Mouse (Mus musculus) kidney, embryonic 16.5 days (tissue): ENCODE results near the gene Rfx7. TPM values are rescaled to one million over a fixed set of nuclear protein-coding genes. Genes with fewer than 3 reads are reported as not detected.
A peak's percentile ranks its signal among the peaks of the same experiment; 100 is the strongest.

Experiments
- ATAC-seq: fragments of 200-750 bp; cut with Nextera tagmentation; 2 replicates; pipeline ENCODE4 v1.8.0; 2017; ENCODE audit warnings: moderate TSS enrichment; ENCODE audit not compliant: low FRiP score, low TSS enrichment
- H3K27ac ChIP-seq: fragments of 300-500 bp; sonication (generic); 2 replicates; pipeline ENCODE4 v1.5.1; 2014; ENCODE audit warnings: low read length
- H3K27me3 ChIP-seq: fragments of 300-500 bp; sonication (generic); 2 replicates; pipeline ENCODE4 v1.6.1; 2014; ENCODE audit warnings: low read length, control low read depth, mixed read lengths; ENCODE audit not compliant: insufficient read depth
- H3K36me3 ChIP-seq: fragments of 300-500 bp; sonication (generic); 2 replicates; pipeline ENCODE4 v1.6.1; 2014; ENCODE audit warnings: low read length, control low read depth, mixed read lengths; ENCODE audit not compliant: insufficient read depth
- H3K4me1 ChIP-seq: fragments of 300-500 bp; sonication (generic); 2 replicates; pipeline ENCODE4 v1.6.1; 2014; ENCODE audit warnings: low read length, control low read depth, mixed read lengths; ENCODE audit not compliant: insufficient read depth
- H3K4me2 ChIP-seq: fragments of 300-500 bp; sonication (generic); replicated peaks from 2 replicates; pipeline ENCODE4 v1.6.1; 2014; ENCODE audit warnings: low read depth, low read length
- H3K4me3 ChIP-seq: fragments of 300-500 bp; sonication (generic); 2 replicates; pipeline ENCODE4 v1.5.1; 2014; ENCODE audit warnings: mild to moderate bottlenecking, low read length
- H3K9ac ChIP-seq: fragments of 300-500 bp; sonication (generic); replicated peaks from 2 replicates; pipeline ENCODE4 v1.6.1; 2014; ENCODE audit warnings: low read length
- H3K9me3 ChIP-seq: fragments of 300-500 bp; sonication (generic); 2 replicates; pipeline ENCODE4 v1.6.1; 2016; ENCODE audit warnings: low read length, control low read depth
- WGBS: fragments of 180-500 bp; shearing (Covaris S2); extraction: QIAGEN DNeasy Blood & Tissue Kit; methylation state at CpG from one replicate; pipeline ENCODE4 v1.1.7; 2014; 5-methylcytosine and 5-hydroxymethylcytosine counted together
- polyA plus RNA-seq: library from polyadenylated mRNA; unstranded; fragments of >200 nt; fragmentation: Nextera tagmentation; extraction: Ambion mirVana; gene quantifications from 2 replicates; pipeline ENCODE4 v1.2.1, GENCODE M21; 2015

Gene Rfx7
- polyA plus RNA-seq, 1 experiment from 2014 or later, result 9.8 TPM

GRCm38 (mm10) chr9:72534985-72535384, 2.9 kb downstream of the Rfx7 start:
- H3K27ac ChIP-seq, result no peak overlapping the region
- peaks cover 12% of the 10 kb centered on the region for H3K4me1 ChIP-seq
- H3K36me3 ChIP-seq, result no peaks in the 10 kb centered on the region
- H3K4me3 ChIP-seq, result no peak overlapping the region
- WGBS, result 76% methylated on average over 2 of the region's 2 CpGs
- H3K9ac ChIP-seq, result no peak overlapping the region
- H3K9me3 ChIP-seq, result no peaks in the 10 kb centered on the region
- ATAC-seq, result no peak
- no peaks in the 10 kb centered on the region for H3K27me3 ChIP-seq
- H3K4me2 ChIP-seq, result no peak overlapping the region

DNA sequence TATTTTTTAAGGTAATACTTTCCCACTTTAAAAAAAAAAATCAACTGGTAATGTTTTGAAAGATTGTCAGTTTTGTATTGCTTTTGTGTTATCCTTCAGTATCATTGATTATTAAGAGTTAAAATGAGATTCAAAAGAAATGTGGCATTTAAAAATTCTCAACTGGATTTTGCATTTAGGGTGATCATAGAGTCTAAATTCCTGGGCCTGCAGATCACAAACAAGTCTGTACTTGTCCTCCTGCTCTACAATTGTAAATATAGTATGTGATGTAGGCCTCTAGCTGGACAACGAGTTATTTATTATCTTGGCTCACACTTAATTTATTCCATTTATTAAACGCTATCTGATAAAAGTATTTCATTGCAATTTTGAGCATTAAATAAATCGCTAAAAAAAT, 3.4 kb downstream of the Rfx7 start:
- Histone ChIP-seq H3K9ac (no peak overlapping the region), H3K4me2 (no peak overlapping the region), H3K27ac (no peak overlapping the region), H3K9me3 (no peaks in the 10 kb centered on the region), H3K4me3 (no peak overlapping the region), H3K27me3 (no peaks in the 10 kb centered on the region), H3K4me1 (peaks cover 12% of the 10 kb centered on the region), H3K36me3 (peaks cover 3% of the 10 kb centered on the region; the same call in 1 of the 2 replicates)
- no peak for ATAC-seq
- 77% methylated on average over 3 of the region's 3 CpGs for WGBS

DNA sequence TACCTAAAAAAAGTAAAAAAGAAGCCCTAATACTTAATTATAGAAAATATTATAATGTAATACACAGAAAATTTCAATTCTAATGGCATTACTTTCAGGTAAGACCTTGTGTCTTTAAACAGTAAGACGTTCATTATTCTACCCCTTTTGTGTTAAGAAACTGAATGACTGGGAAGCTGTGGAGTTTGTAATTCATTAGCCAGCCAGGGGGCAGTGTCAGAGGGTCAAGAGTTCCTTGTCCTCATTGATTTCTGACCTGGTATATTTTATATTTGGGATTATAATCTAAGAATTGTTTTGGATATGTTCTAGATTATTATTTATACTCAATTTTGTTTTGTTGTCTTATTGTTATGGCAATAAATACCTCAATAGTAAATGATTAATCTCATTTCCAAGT, 5.0 kb downstream of the Rfx7 start:
- H3K9ac ChIP-seq, result no peak overlapping the region
- 0 out of 2 replicates have a peak, but pooled peaks cover 3% of the 10 kb centered on the region for H3K4me1 ChIP-seq
- no peak for ATAC-seq
- no peaks in the 10 kb centered on the region for H3K9me3 ChIP-seq
- H3K27ac ChIP-seq, result no peak overlapping the region
- no peak overlapping the region for H3K4me2 ChIP-seq
- H3K4me3 ChIP-seq, result no peak overlapping the region
- peaks cover 5% of the 10 kb centered on the region; the same call in 1 of the 2 replicates for H3K36me3 ChIP-seq
- no peaks in the 10 kb centered on the region for H3K27me3 ChIP-seq
- 52% methylated on average over 1 of the region's 1 CpGs for WGBS

DNA sequence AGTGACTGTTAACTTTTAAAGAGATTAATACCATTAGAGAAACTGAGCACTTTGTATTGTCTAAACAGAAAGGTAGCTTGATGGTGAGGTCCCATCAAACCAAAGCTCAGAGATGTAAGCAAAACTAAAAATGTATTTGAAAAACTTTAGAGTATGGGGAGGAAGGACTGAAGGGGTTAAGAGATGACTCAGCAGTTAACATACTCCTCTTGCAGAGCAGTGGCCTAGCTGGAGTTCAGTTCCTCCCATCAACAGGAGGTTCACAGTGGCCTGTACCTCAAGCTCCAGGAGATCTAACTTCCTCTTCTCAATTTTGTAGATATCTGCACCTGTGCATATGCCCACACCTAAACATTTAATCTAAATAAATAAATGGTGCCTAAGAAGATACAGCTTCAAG, 11.6 kb downstream of the Rfx7 start:
- no peak for ATAC-seq
- Histone ChIP-seq H3K4me1 (no peaks in the 10 kb centered on the region), H3K27ac (no peak overlapping the region), H3K27me3 (no peaks in the 10 kb centered on the region), H3K9ac (no peak overlapping the region), H3K4me2 (no peak overlapping the region), H3K9me3 (no peaks in the 10 kb centered on the region), H3K4me3 (no peak overlapping the region), H3K36me3 (peaks cover 5% of the 10 kb centered on the region; the same call in 1 of the 2 replicates)

DNA sequence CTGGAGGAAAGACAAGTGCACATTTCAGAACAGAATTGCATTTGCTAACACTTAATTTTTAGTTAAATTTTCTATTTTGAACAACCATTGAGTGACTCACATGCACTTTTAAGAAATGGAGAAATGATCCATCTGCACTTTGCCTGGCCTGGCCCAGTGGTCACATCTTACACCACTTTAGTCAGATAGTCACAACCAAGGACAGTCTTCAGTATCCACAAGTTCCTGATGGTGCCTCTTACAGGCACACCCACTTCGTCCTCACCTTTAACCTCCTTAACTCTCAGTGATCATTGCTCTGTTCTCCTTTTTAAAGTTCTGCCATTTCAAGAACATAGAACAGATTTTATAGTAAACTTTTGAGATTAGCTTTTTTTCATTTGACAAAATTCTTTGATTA, 26.7 kb downstream of the Rfx7 start:
- WGBS, result 80% methylated on average over 1 of the region's 1 CpGs
- Histone ChIP-seq H3K4me1 (no peaks in the 10 kb centered on the region), H3K4me3 (no peak overlapping the region), H3K27me3 (no peaks in the 10 kb centered on the region), H3K4me2 (no peak overlapping the region), H3K9me3 (no peaks in the 10 kb centered on the region), H3K9ac (no peak overlapping the region), H3K36me3 (no peaks in the 10 kb centered on the region), H3K27ac (no peak overlapping the region)
- ATAC-seq, result no peak

GRCm38 (mm10) chr9:72560316-72560715, 28.3 kb downstream of the Rfx7 start:
- WGBS, result 86% methylated on average over 2 of the region's 2 CpGs
- no peaks in the 10 kb centered on the region for H3K36me3 ChIP-seq
- H3K27ac ChIP-seq, result no peak overlapping the region
- no peaks in the 10 kb centered on the region for H3K9me3 ChIP-seq
- H3K4me3 ChIP-seq, result no peak overlapping the region
- no peaks in the 10 kb centered on the region for H3K27me3 ChIP-seq
- no peak for ATAC-seq
- no peak overlapping the region for H3K9ac ChIP-seq
- H3K4me2 ChIP-seq, result no peak overlapping the region
- no peaks in the 10 kb centered on the region for H3K4me1 ChIP-seq

- Histone ChIP-seq H3K27me3 (no peaks in the 10 kb centered on the region), H3K4me1 (no peaks in the 10 kb centered on the region), H3K27ac (no peak overlapping the region), H3K4me2 (no peak overlapping the region), H3K4me3 (no peak overlapping the region), H3K9ac (no peak overlapping the region), H3K36me3 (no peaks in the 10 kb centered on the region), H3K9me3 (peaks cover 2% of the 10 kb centered on the region; the same call in 1 of the 2 replicates)
- no peak for ATAC-seq
- 90% methylated on average over 3 of the region's 3 CpGs for WGBS
These were observed 31.2 kb downstream of the Rfx7 start for GRCm38 (mm10) chr9:72563277-72563676.

GRCm38 (mm10) chr9:72567116-72567515, 35.1 kb downstream of the Rfx7 start:
- 55% methylated on average over 2 of the region's 2 CpGs for WGBS
- Histone ChIP-seq H3K36me3 (no peaks in the 10 kb centered on the region), H3K9ac (no peak overlapping the region), H3K4me3 (no peak overlapping the region), H3K27me3 (no peaks in the 10 kb centered on the region), H3K4me1 (no peaks in the 10 kb centered on the region), H3K9me3 (peaks cover 2% of the 10 kb centered on the region; the same call in 1 of the 2 replicates), H3K4me2 (no peak overlapping the region), H3K27ac (no peak overlapping the region)
- no peak for ATAC-seq

DNA sequence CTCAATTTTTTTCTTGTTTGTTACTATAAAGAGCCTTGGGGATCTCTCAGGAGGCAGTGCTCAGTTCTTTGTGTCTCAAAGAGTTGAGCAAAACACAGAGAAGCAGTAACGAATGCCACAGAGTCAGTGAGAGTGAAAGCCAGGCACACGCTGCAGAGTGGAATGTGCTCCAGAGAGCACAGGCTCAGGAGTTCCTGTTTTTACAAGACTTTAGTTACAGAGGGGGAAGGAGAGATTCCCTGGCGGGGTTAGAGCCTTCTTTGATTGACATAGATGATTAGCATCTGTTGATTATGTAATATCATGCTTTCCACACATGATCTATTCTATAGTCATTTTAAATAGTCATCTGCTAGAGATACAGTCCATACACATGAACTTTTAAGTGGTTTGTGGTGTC, 48.2 kb downstream of the Rfx7 start:
- no peaks in the 10 kb centered on the region for H3K27me3 ChIP-seq
- H3K27ac ChIP-seq, result peak overlapping the region; percentile 19; the same call in 1 of the 2 replicates
- 0 out of 2 replicates have a peak, but pooled peaks cover 6% of the 10 kb centered on the region for H3K4me1 ChIP-seq
- no peak overlapping the region for H3K9ac ChIP-seq
- no peak for ATAC-seq
- no peak overlapping the region for H3K4me3 ChIP-seq
- peaks cover 7% of the 10 kb centered on the region; the same call in 1 of the 2 replicates for H3K36me3 ChIP-seq
- 11% methylated on average over 3 of the region's 3 CpGs for WGBS
- H3K9me3 ChIP-seq, result no peaks in the 10 kb centered on the region
- H3K4me2 ChIP-seq, result no peak overlapping the region

GRCm38 (mm10) chr9:72590861-72591260, 58.8 kb downstream of the Rfx7 start:
- Histone ChIP-seq H3K27me3 (no peaks in the 10 kb centered on the region), H3K36me3 (no peaks in the 10 kb centered on the region), H3K27ac (no peak overlapping the region), H3K4me2 (no peak overlapping the region), H3K9me3 (no peaks in the 10 kb centered on the region), H3K4me1 (no peaks in the 10 kb centered on the region), H3K4me3 (no peak overlapping the region), H3K9ac (no peak overlapping the region)
- ATAC-seq, result no peak
- WGBS, result 87% methylated on average over 1 of the region's 1 CpGs
